Mouse (Mus musculus) cerebellum, adult 11-12 months (tissue): Measurements from ENCODE around the gene Erc1.

Experiments used
- DNase-seq: peaks from one replicate; pipeline ENCODE4 v3.0.0; 2022

Gene Erc1

DNA sequence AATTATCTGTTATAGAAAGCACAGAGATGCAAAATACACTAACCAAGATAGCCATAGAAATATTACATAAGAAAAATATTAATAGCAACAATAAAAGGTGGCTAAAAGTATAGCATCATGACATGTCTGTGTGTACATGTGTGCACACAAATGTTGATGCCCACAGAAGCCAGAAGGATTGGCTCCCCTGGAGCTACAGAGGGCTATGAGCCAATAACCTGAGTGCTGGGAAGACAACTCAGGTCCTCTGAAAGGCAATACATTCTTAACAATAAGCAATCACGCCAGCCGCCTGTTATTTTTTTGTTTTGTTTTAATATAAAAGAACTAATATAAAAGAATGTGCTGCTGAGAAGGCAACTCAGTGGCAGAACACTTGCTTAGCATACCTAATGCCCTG lies 44.7 kb downstream of the Erc1 start:
- DNase-seq = peak; percentile 51

GRCm38 (mm10) chr6:119796911-119797486 lies 51.0 kb downstream of the Erc1 start:
- DNase-seq = peak; percentile 38

DNA sequence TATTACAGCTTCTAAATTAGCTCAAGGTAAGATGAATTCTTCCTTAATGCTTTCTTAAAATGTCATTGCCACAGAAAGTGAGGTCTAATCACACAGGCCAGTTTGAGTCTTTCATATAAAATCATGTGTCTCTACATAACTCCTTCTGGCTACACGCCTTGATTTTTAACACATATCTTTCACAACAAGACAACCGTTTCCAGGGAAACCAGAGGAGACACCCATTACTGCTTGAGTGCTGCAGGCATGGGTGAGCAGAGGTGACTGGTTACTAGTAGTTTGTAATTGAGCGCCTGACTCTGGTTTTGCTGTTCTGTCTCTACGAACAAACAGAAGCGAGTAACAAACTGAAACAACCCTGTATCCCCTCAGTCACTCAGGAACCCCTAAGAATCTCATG lies 51.7 kb downstream of the Erc1 start:
- no peak for DNase-seq

GRCm38 (mm10) chr6:119792562-119792961 lies 55.4 kb downstream of the Erc1 start:
- DNase-seq = peak; percentile 54

GRCm38 (mm10) chr6:119782416-119782815 lies 65.6 kb downstream of the Erc1 start:
- no peak for DNase-seq

- DNase-seq = no peak
These were observed 66.9 kb downstream of the Erc1 start for GRCm38 (mm10) chr6:119781109-119781508.

DNA sequence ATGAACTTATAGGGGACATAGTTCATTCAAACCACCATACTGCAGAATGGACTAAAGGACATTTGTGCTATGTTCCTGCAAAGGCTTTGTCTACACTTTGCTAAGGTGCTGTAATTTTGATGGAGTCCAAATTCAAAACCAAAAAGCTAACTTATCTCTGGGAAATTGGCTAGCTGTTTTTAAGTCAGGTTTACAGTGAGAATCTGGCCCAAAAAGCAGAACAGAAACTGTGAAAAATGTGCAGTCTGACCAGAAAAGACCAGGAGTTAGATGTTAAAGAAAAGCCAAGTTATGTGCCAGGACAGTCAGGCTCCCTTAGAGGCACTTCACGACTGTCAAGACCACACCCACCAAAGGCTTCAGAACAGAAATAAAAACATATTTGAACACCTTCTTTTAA lies 79.2 kb downstream of the Erc1 start:
- DNase-seq = no peak

GRCm38 (mm10) chr6:119764355-119764754 lies 83.6 kb downstream of the Erc1 start:
- DNase-seq = no peak

- no peak for DNase-seq
These were observed 88.1 kb downstream of the Erc1 start for GRCm38 (mm10) chr6:119759866-119760265.

GRCm38 (mm10) chr6:119758490-119758889 lies 89.5 kb downstream of the Erc1 start:
- DNase-seq = no peak

- DNase-seq = no peak
These were observed 90.2 kb downstream of the Erc1 start for GRCm38 (mm10) chr6:119757796-119758195.

- DNase-seq = no peak
These were observed 92.1 kb downstream of the Erc1 start for GRCm38 (mm10) chr6:119755866-119756265.

DNA sequence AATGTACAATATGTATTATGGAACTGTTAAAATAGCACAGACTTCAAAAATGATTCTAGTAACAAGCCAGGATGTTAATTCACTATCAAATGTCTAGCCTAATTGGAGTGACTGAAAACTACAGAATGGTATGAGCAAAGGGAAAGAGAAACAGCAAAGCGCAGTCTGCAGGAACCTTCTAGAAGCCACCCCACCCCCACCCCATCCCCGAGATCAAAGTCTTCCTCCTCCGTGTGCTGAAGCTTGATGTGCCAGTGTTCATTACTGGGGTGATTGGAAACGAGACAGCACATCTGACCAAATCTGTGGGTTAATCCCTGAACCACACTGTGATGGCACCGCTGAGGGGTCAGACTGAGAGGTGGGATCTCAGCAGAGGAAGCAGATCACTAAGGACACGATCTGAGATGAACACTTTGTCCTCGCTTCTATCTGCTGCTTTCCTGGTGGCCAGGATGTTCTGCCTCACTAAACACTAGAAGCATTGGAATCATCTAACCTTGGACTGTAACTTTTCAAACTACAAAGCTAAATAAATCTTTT lies 98.8 kb downstream of the Erc1 start:
- DNase-seq = no peak

GRCm38 (mm10) chr6:119741861-119742260 lies 106.1 kb downstream of the Erc1 start:
- no peak for DNase-seq

- DNase-seq = no peak
These were observed 107.4 kb downstream of the Erc1 start for GRCm38 (mm10) chr6:119740541-119740940.

DNA sequence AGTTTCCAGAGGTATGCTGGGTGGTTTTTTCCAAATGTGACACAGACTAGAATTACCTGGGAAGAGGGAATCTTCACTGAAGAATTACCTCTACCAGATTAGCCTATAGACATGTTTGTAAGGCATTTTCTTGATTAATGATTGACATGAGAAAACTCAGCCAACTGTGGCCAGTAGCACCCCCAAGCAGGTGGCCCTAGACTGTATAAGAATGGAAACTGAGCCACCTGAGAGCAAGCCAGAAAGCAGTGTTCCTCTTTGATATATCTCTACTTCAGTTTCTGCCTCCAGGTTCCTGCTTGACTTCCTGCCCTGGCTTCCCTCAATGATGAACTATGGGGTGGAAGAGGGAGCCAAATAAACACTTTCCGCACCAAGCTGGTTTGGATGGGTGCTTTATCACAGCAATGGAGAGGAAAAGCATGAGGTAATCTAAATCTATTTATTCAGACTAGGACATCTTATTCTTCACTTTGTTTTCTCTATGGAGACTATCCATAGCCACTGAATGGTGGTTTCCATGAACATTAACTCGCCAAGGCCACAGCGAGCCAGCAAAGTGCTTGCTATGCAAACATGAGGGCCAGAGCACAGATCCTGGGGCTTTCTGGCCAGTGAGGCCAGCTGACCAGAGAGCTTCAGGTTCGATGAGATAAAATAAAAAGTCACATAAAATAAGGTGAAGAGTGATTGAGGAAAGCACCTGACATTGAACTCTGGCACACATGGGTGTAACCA lies 109.2 kb downstream of the Erc1 start:
- no peak for DNase-seq

DNA sequence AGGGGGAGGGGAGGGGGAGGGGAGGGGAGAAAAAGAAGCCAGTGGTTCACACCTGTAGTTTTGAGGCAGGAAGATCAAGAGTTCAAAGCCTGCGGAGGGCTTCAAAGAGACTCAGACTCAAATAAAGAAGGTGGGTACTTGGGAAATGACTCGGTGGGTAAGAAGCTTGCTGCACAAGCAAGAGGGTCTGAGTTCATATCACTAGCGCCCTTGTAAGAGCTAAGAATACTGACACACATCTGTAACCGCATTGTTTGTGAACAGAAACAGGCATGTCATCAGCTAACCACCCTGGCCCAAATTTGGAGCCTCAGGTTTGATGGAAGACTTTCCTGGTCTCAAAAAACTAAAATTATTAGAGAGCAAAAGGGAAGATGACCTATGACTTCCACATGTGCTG lies 110.3 kb downstream of the Erc1 start:
- no peak for DNase-seq

GRCm38 (mm10) chr6:119735937-119736336 lies 112.0 kb downstream of the Erc1 start:
- peak; percentile 24 for DNase-seq

DNA sequence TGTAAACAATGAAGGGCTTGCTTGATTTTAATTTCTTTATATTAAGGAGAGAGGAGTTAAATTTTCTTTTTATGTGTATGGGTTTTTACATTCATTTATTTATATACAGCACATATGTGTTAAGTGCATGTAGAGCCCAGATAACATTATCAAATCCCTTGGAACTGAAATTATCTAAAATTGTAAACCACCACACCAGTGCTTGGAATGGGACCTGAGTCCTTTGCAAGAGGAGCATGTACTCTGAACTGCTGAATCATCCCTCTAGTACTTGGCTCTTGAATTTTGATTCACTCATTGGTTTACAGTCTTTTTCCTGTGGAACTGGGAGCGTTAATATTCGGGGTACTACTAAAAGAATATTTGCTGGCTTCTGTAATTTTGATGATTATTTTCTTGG lies 116.8 kb downstream of the Erc1 start:
- no peak for DNase-seq

DNA sequence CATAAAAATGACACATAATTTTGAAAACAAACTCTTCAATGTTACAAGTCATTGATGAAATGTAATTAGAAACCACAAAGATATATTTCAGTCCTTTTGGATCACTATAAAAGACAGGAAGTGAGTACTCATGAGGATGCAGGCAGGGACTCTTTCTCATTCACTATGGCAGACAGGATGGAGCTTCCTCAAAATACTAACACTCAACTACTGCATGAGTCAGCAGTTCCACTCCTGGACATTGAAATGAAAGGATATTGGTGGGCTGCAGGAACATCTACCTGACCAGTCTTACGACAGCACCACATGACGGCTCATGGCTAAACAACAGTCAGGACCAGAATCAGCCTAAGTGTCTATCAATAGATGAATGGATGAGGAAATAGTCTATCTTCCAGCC lies 132.7 kb downstream of the Erc1 start:
- no peak for DNase-seq

- DNase-seq = no peak
These were observed 134.0 kb downstream of the Erc1 start for GRCm38 (mm10) chr6:119713961-119714360.

GRCm38 (mm10) chr6:119712486-119712885 lies 135.5 kb downstream of the Erc1 start:
- no peak for DNase-seq

DNA sequence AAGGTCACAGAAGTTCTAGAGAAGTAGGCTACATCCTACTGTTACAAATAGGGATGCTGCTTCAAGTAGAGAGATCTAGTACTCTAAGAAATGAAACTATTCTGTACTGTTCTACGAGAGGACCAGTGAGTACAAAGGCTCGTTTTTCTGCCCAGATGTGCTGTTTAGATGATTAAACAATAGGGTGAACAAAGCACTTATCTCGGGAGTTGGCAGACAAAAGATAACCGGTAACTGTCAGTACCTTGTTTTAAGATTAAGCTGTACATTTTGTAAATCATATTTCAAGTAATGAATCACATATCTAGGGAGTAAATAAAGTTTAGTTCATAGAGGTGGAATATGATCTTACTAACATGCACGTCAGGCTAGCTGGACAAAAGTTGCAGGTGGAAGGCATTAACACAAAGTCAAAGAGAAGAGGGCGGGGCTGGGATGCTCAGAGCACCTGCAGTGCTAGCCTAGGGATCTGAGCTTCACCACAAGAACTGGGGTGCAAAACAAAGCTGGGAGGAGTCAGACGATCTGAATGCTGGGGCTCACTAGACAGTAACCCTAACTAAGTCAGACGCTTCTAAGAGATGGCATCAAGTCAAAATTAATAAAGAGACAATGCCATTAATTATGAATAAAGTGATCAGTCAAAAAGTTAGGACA lies 136.2 kb downstream of the Erc1 start:
- no peak for DNase-seq

DNA sequence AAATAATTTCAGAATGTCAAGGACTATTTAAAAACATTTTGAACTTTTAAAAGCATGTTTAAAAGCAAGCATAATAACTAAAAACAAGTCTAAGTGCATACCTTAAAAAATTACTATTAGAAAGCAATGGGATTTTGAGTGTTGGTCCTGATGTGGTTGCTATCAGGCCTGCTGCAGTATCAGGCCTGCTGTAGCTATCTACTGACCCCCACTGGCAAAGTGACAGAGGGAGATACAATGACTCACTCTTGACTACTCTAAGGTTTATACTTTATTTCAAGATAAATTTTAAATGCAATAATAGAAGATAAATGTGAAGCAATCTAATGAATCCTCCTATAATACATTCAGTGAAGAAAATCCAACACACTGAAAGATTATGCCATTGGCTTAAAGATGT lies 138.4 kb downstream of the Erc1 start:
- DNase-seq = no peak
